Comparison of ENCODE assay signal across 23 mouse cellular contexts in genomic region chr11:111313566-111313965, GRCm38 (mm10).
DNase-seq lines count a peak whose midpoint lies in the region; ATAC-seq and TF ChIP-seq lines count a peak whose summit lies in the region.
"Had no signal": no experiment of that assay in that cellular context is flagged by ENCODE, and none has a peak within 500 bp of the region (broad histone marks: within the 10 kb centered on the region; RNA-seq: fewer than 3 reads in every experiment).

No protein-coding gene starts in this region.

- no peak for TF ChIP-seq POLR2A in lung, adult 2 months (IDR thresholded peaks at IDR 0.05; ENCODE audit: borderline replicate concordance, extremely low read depth, low read depth, low read length)

- H3K4me1 ChIP-seq in heart, embryonic 10.5 days: no peaks in the 10 kb centered on the region
- H3K4me1 ChIP-seq in lung, adult 2 months (ENCODE audit: control insufficient read depth, insufficient read depth, low read length): peaks cover 2% of the 10 kb centered on the region; the same call in 1 of the 2 replicates
- peaks cover 5% of the 10 kb centered on the region; the same call in 1 of the 2 replicates for H3K4me1 ChIP-seq in midbrain, embryonic 13.5 days (replicated peaks)
- H3K4me1 ChIP-seq: limb, embryonic 15.5 days; liver, embryonic 15.5 days; stomach, embryonic 15.5 days had no signal

- no peak for TF ChIP-seq CTCF in lung, adult 2 months (IDR thresholded peaks at IDR 0.05; ENCODE audit: insufficient read depth, low read length)

- 87% methylated on average over 3 of the region's 3 CpGs for WGBS in heart, embryonic 10.5 days
- 47% methylated on average over 3 of the region's 3 CpGs for WGBS in lung, adult 2 months
- 89% methylated on average over 3 of the region's 3 CpGs for WGBS in midbrain, embryonic 13.5 days

- no peak for ATAC-seq in midbrain, embryonic 13.5 days
- ATAC-seq: forebrain, postnatal 0 days; hindbrain, postnatal 0 days; intestine, postnatal 0 days had no signal

- no peak overlapping the region for H3K4me3 ChIP-seq in heart, embryonic 10.5 days
- H3K4me3 ChIP-seq in lung, adult 2 months (replicated peaks; ENCODE audit: extremely low read depth, low read depth, low read length): no peak overlapping the region
- no peak overlapping the region for H3K4me3 ChIP-seq in midbrain, embryonic 13.5 days (replicated peaks)
- H3K4me3 ChIP-seq: forebrain, embryonic 10.5 days; heart, embryonic 13.5 days; hindbrain, embryonic 10.5 days; limb, embryonic 15.5 days; liver, embryonic 15.5 days; stomach, embryonic 15.5 days had no signal

- peak; percentile 26 for DNase-seq in gastrocnemius, adult 18-20 months (ENCODE audit: low spot score)
- DNase-seq in gastrocnemius, postnatal 14 days: no peak
- DNase-seq in heart, postnatal 36 days: peak; percentile 9 to 11
- DNase-seq in heart, embryonic 10.5 days (ENCODE audit: low spot score): no peak
- DNase-seq in lung, postnatal 36 days: peak; percentile 21
- DNase-seq in lung, adult 2 months: no peak
- DNase-seq: cerebellum, adult 18-20 months; cerebellum, postnatal 36 days; forebrain, postnatal 0 days; lung, postnatal 10 days; right cerebral cortex, postnatal 25 days; thymus, adult 18-20 months; thymus, postnatal 4 days had no signal

- H3K27ac ChIP-seq in heart, embryonic 10.5 days: no peak overlapping the region
- H3K27ac ChIP-seq in midbrain, embryonic 13.5 days: no peak overlapping the region
- H3K27ac ChIP-seq: forebrain, embryonic 10.5 days; heart, embryonic 13.5 days; hindbrain, embryonic 10.5 days; hindbrain, postnatal 0 days; limb, embryonic 15.5 days; liver, embryonic 15.5 days; stomach, embryonic 15.5 days had no signal

- H3K4me2 ChIP-seq in midbrain, embryonic 13.5 days (replicated peaks): no peak overlapping the region
- H3K4me2 ChIP-seq: heart, embryonic 13.5 days; limb, embryonic 15.5 days; liver, embryonic 15.5 days; stomach, embryonic 15.5 days had no signal

- no peaks in the 10 kb centered on the region for H3K27me3 ChIP-seq in heart, embryonic 10.5 days (ENCODE audit: insufficient read depth, poor library complexity, severe bottlenecking)
- no peaks in the 10 kb centered on the region for H3K27me3 ChIP-seq in midbrain, embryonic 13.5 days
- H3K27me3 ChIP-seq: CH12.LX; heart, embryonic 13.5 days; limb, embryonic 15.5 days; liver, embryonic 15.5 days; stomach, embryonic 15.5 days had no signal

- intact Hi-C loops in gastrocnemius, postnatal 14 days (cut with DNase I; ENCODE audit: low total_unique reads): no loop called here
- intact Hi-C loops in heart, postnatal 36 days (cut with DNase I): no loop called here

- no peaks in the 10 kb centered on the region for H3K36me3 ChIP-seq in heart, embryonic 10.5 days
- no peaks in the 10 kb centered on the region for H3K36me3 ChIP-seq in midbrain, embryonic 13.5 days
- H3K36me3 ChIP-seq: forebrain, embryonic 10.5 days; heart, embryonic 13.5 days; hindbrain, embryonic 10.5 days; limb, embryonic 15.5 days; liver, embryonic 15.5 days; stomach, embryonic 15.5 days had no signal

- no peak overlapping the region for H3K9ac ChIP-seq in midbrain, embryonic 13.5 days (replicated peaks)
- H3K9ac ChIP-seq: forebrain, postnatal 0 days; heart, embryonic 13.5 days; limb, embryonic 15.5 days; liver, embryonic 15.5 days; stomach, embryonic 15.5 days had no signal

- H3K9me3 ChIP-seq in heart, embryonic 10.5 days: no peaks in the 10 kb centered on the region
- no peaks in the 10 kb centered on the region for H3K9me3 ChIP-seq in midbrain, embryonic 13.5 days
- H3K9me3 ChIP-seq: forebrain, embryonic 10.5 days; heart, embryonic 13.5 days; hindbrain, embryonic 10.5 days; limb, embryonic 15.5 days; liver, embryonic 15.5 days; stomach, embryonic 15.5 days had no signal

Comparison
In these comparisons a context has a peak if more than half of its experiments do, and no peak if none do; other contexts are left out.
1. DNase-seq: peak in gastrocnemius, adult 18-20 months (single experiment), heart, postnatal 36 days (2 of 2) and lung, postnatal 36 days (single experiment); none in gastrocnemius, postnatal 14 days (single experiment), heart, embryonic 10.5 days (single experiment) and lung, adult 2 months (single experiment).